Mouse (Mus musculus): ENCODE measurements around the gene Clptm1. TPM values are rescaled to one million over a fixed set of nuclear protein-coding genes. Genes with fewer than 3 reads are reported as not detected.
"Not testable (repeated sequence)": the region's sequence is repeated elsewhere in the genome, so short reads cannot be mapped to it uniquely, and the experiment has no call there.

Clptm1 gene
- polyA plus RNA-seq, 1 experiment from 2014 or later, result 96.0 TPM

GRCm38 (mm10) chr7:19609641-19610332, 55.0 kb downstream of the Clptm1 start:
- H3K4me3 ChIP-seq (ENCODE audit: low read depth, low read length), result no peak overlapping the region
- H3K9me3 ChIP-seq (ENCODE audit: low read depth, low read length), result no peaks in the 10 kb centered on the region
- H3K9ac ChIP-seq, result no peak overlapping the region
- ATAC-seq (ENCODE audit: insufficient read depth), result no peak
- H3K27me3 ChIP-seq (ENCODE audit: insufficient read depth, low read length), result no peaks in the 10 kb centered on the region
- H3K4me2 ChIP-seq, result no peak overlapping the region
- peak; percentile 12; the same call in 1 of the 2 replicates for TF ChIP-seq CTCF (IDR thresholded peaks at IDR 0.05; ENCODE audit: low read depth)
- H3K36me3 ChIP-seq (ENCODE audit: insufficient read depth), result no peaks in the 10 kb centered on the region
- H3K4me1 ChIP-seq (ENCODE audit: insufficient read depth), result no peaks in the 10 kb centered on the region
- 93% methylated on average over 12 of the region's 12 CpGs for WGBS
- no peak for DNase-seq
- no peak overlapping the region for H3K27ac ChIP-seq (ENCODE audit: low read depth)

GRCm38 (mm10) chr7:19607291-19607690, 57.5 kb downstream of the Clptm1 start:
- no peaks in the 10 kb centered on the region for H3K9me3 ChIP-seq (ENCODE audit: low read depth, low read length)
- H3K9ac ChIP-seq, result no peak overlapping the region
- peaks cover under 1% of the 10 kb centered on the region for H3K36me3 ChIP-seq (ENCODE audit: insufficient read depth)
- H3K27me3 ChIP-seq (ENCODE audit: insufficient read depth, low read length), result no peaks in the 10 kb centered on the region
- WGBS, result 71% methylated on average over 5 of the region's 5 CpGs
- no peak overlapping the region for H3K4me2 ChIP-seq
- no peak overlapping the region for H3K27ac ChIP-seq (ENCODE audit: low read depth)
- no peak overlapping the region for H3K4me3 ChIP-seq (ENCODE audit: low read depth, low read length)
- DNase-seq (no peak), ATAC-seq (ENCODE audit: insufficient read depth) (no peak)
- peaks cover 9% of the 10 kb centered on the region for H3K4me1 ChIP-seq (ENCODE audit: insufficient read depth)
- TF ChIP-seq CTCF (IDR thresholded peaks at IDR 0.05; ENCODE audit: low read depth), result no peak

- H3K4me1 ChIP-seq (ENCODE audit: insufficient read depth); H3K9me3 ChIP-seq (ENCODE audit: low read depth, low read length); DNase-seq; H3K27me3 ChIP-seq (ENCODE audit: insufficient read depth, low read length); ATAC-seq (ENCODE audit: insufficient read depth): not testable (repeated sequence)
- Histone ChIP-seq H3K4me2 (peak overlapping the region; percentile 93), H3K4me3 (ENCODE audit: low read depth, low read length) (peak overlapping the region; percentile 96), H3K9ac (peak overlapping the region; percentile 95; the same call in 1 of the 2 replicates), H3K27ac (ENCODE audit: low read depth) (0 out of 2 replicates have a peak overlapping the region, but pooled peaks have one; percentile 78), H3K36me3 (ENCODE audit: insufficient read depth) (peaks cover 25% of the 10 kb centered on the region)
- WGBS, result 59% methylated on average over 10 of the region's 10 CpGs
Observed at GRCm38 (mm10) chr7:19604606-19605214, 60.1 kb downstream of the Clptm1 start.

- ATAC-seq (ENCODE audit: insufficient read depth) (peak; percentile 93), DNase-seq (peak; percentile 99)
- Histone ChIP-seq H3K27me3 (ENCODE audit: insufficient read depth, low read length) (no peaks in the 10 kb centered on the region), H3K4me2 (peak within 1 kb of the TSS; percentile 93), H3K4me3 (ENCODE audit: low read depth, low read length) (peak within 1 kb of the TSS; percentile 96), H3K27ac (ENCODE audit: low read depth) (peak within 1 kb of the TSS; percentile 78; the same call in 1 of the 2 replicates), H3K4me1 (ENCODE audit: insufficient read depth) (peaks cover 9% of the 10 kb centered on the region), H3K9ac (peak within 1 kb of the TSS; percentile 95), H3K36me3 (ENCODE audit: insufficient read depth) (peaks cover 32% of the 10 kb centered on the region), H3K9me3 (ENCODE audit: low read depth, low read length) (no peaks in the 10 kb centered on the region)
- WGBS, result under 1% methylated on average over 57 of the region's 57 CpGs
- TF ChIP-seq CTCF (IDR thresholded peaks at IDR 0.05; ENCODE audit: low read depth), result no peak; the same call in 1 of the 2 replicates
Observed at GRCm38 (mm10) chr7:19603849-19604605, 60.8 kb downstream of the Clptm1 start, which contains the start of gene Clasrp. Gene Clasrp, minus strand, starts transcription at chr7:19604486.

- H3K4me1 ChIP-seq (ENCODE audit: insufficient read depth), result peaks cover 9% of the 10 kb centered on the region
- H3K27me3 ChIP-seq (ENCODE audit: insufficient read depth, low read length), result no peaks in the 10 kb centered on the region
Observed at GRCm38 (mm10) chr7:19603055-19603454, 61.8 kb downstream of the Clptm1 start.

GRCm38 (mm10) chr7:19600562-19600961, 64.3 kb downstream of the Clptm1 start:
- H3K36me3 ChIP-seq (ENCODE audit: insufficient read depth), result peaks cover 61% of the 10 kb centered on the region
- WGBS, result 68% methylated on average over 5 of the region's 5 CpGs
- ATAC-seq (ENCODE audit: insufficient read depth), result no peak
- H3K4me1 ChIP-seq (ENCODE audit: insufficient read depth), result peaks cover 9% of the 10 kb centered on the region
- DNase-seq, result no peak
- no peak overlapping the region for H3K27ac ChIP-seq (ENCODE audit: low read depth)
- no peak for TF ChIP-seq CTCF (IDR thresholded peaks at IDR 0.05; ENCODE audit: low read depth)
- no peaks in the 10 kb centered on the region for H3K27me3 ChIP-seq (ENCODE audit: insufficient read depth, low read length)
- H3K9me3 ChIP-seq (ENCODE audit: low read depth, low read length), result no peaks in the 10 kb centered on the region
- no peak overlapping the region for H3K4me3 ChIP-seq (ENCODE audit: low read depth, low read length)
- H3K9ac ChIP-seq, result no peak overlapping the region
- no peak overlapping the region for H3K4me2 ChIP-seq

More at GRCm38 (mm10) chr7:19603055-19603454, 61.8 kb downstream of the Clptm1 start:
- H3K4me2 ChIP-seq, result peak overlapping the region; percentile 93
- no peak for TF ChIP-seq CTCF (IDR thresholded peaks at IDR 0.05; ENCODE audit: low read depth)
- H3K4me3 ChIP-seq (ENCODE audit: low read depth, low read length), result peak overlapping the region; percentile 96
- H3K36me3 ChIP-seq (ENCODE audit: insufficient read depth), result peaks cover 41% of the 10 kb centered on the region
- no peak for DNase-seq
- 77% methylated on average over 12 of the region's 12 CpGs for WGBS
- ATAC-seq (ENCODE audit: insufficient read depth), result no peak
- no peaks in the 10 kb centered on the region for H3K9me3 ChIP-seq (ENCODE audit: low read depth, low read length)
- peak overlapping the region; percentile 95 for H3K9ac ChIP-seq
- no peak overlapping the region for H3K27ac ChIP-seq (ENCODE audit: low read depth)

Measured in lung, embryonic 14.5 days (tissue).